Mouse (Mus musculus) G1E (cell line): Measurements from ENCODE around the gene Rufy3. TPM values are rescaled to one million over a fixed set of nuclear protein-coding genes. Genes with fewer than 3 reads are reported as not detected.

ENCODE experiments used
- ATAC-seq: 2 replicates; pipeline ENCODE4 v1.8.0; 2016; ENCODE audit warnings: mild to moderate bottlenecking; ENCODE audit not compliant: insufficient number of reproducible peaks, poor library complexity, low FRiP score, severe bottlenecking; ENCODE audit errors: extremely low read depth
- DNase-seq: peaks from one replicate; pipeline ENCODE4 v3.0.0; 2012; ENCODE audit warnings: low spot score
- H3K27me3 ChIP-seq: 2 replicates; pipeline ENCODE4 v1.6.1; 2012; ENCODE audit warnings: mild to moderate bottlenecking, low read length, inconsistent platforms; ENCODE audit not compliant: insufficient read depth
- H3K36me3 ChIP-seq: replicated peaks from 2 replicates; pipeline ENCODE3; 2012; ENCODE audit warnings: mild to moderate bottlenecking, inconsistent platforms
- H3K4me1 ChIP-seq: 2 replicates; pipeline ENCODE4 v1.6.1; 2012; ENCODE audit warnings: low read depth, low read length, inconsistent platforms, mixed read lengths; ENCODE audit not compliant: insufficient read depth
- H3K4me3 ChIP-seq: 2 replicates; pipeline ENCODE4 v1.5.1; 2012; ENCODE audit warnings: low read depth, mild to moderate bottlenecking, inconsistent platforms, low read length, moderate library complexity, mixed read lengths
- H3K9me3 ChIP-seq: replicated peaks from 2 replicates; pipeline ENCODE4 v1.6.1; 2012; ENCODE audit warnings: inconsistent platforms
- CTCF ChIP-seq: IDR thresholded peaks from 2 replicates; pipeline ENCODE4 v1.5.1; 2012; ENCODE audit warnings: low read depth, low read length, inconsistent platforms, mixed read lengths
- GATA1 ChIP-seq: IDR thresholded peaks from 2 replicates; pipeline ENCODE4 v1.6.1; 2012; ENCODE audit warnings: borderline replicate concordance, low read length, inconsistent platforms, mixed read lengths
- GATA2 ChIP-seq: IDR thresholded peaks from 2 replicates; pipeline ENCODE4 v1.6.1; 2012; ENCODE audit warnings: low read depth, low read length, inconsistent platforms, borderline replicate concordance
- POLR2AphosphoS5 ChIP-seq: IDR thresholded peaks from 2 replicates; pipeline ENCODE4 v1.6.1; 2012; ENCODE audit warnings: low read depth, low read length, inconsistent platforms; ENCODE audit not compliant: insufficient replicate concordance
- TAL1 ChIP-seq: conservative IDR thresholded peaks from 2 replicates; pipeline ENCODE4 v1.6.1; 2012; ENCODE audit warnings: low read depth, low read length, inconsistent platforms, mixed read lengths
- polyA plus RNA-seq: library from polyadenylated mRNA; stranded (reverse); fragments of >175 nt; gene quantifications from 2 replicates; pipeline ENCODE4 v1.2.3, GENCODE M21; 2012
- total RNA-seq, 2 experiments: library from RNA; stranded (forward) in 1 of 2; stranded (reverse) in 1 of 2; fragments of 200-1000 nt in 1 of 2; fragments of >200 nt in 1 of 2; fragmentation: Nextera tagmentation in 1 of 2; gene quantifications; 2 replicates each; pipeline ENCODE4 v1.2.3; 2014 to 2017

Rufy3 gene
- total and polyA plus RNA-seq, 3 experiments = 2.5 to 17.0 (median 11.9) TPM

DNA sequence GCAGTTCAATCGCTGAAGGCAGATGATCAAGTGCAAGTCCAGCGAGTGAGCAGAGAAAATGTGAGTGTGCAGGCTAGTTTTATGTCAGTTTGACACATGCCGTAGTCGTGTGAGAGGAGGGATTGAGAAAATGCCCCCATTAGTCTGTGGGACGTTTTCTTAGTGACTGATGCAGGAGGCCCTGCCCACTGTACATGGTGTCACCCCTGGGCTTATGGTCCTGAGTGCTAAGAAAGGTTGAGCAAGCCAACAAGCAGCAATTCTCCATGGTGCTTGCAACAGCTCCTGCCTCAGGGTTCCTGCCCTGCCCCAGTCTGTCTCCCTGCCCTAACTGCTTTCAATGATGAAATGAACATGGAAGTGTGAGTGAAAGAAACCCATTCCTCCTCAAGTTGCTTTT lies 87.7 kb downstream of the Rufy3 start:
- Histone ChIP-seq H3K27me3 (no peaks in the 10 kb centered on the region), H3K36me3 (peaks cover 65% of the 10 kb centered on the region), H3K4me3 (no peak overlapping the region), H3K4me1 (peaks cover 10% of the 10 kb centered on the region), H3K9me3 (no peaks in the 10 kb centered on the region)
- ATAC-seq (no peak), DNase-seq (no peak)
- no peak for TF ChIP-seq CTCF
- no peak for TF ChIP-seq GATA2
- TF ChIP-seq GATA1 = no peak
- no peak for TF ChIP-seq POLR2AphosphoS5
- no peak for TF ChIP-seq TAL1

GRCm38 (mm10) chr5:88657868-88658267 lies 93.0 kb downstream of the Rufy3 start:
- ATAC-seq (no peak), DNase-seq (no peak)
- H3K36me3 ChIP-seq = peaks cover 78% of the 10 kb centered on the region
- TF ChIP-seq GATA1 = no peak
- no peak for TF ChIP-seq GATA2
- no peak for TF ChIP-seq TAL1
- no peak for TF ChIP-seq CTCF
- TF ChIP-seq POLR2AphosphoS5 = no peak
- H3K4me1 ChIP-seq = no peaks in the 10 kb centered on the region
- no peak overlapping the region for H3K4me3 ChIP-seq
- H3K27me3 ChIP-seq = no peaks in the 10 kb centered on the region
- no peaks in the 10 kb centered on the region for H3K9me3 ChIP-seq

GRCm38 (mm10) chr5:88663151-88663550 lies 98.3 kb downstream of the Rufy3 start:
- 0 out of 2 replicates have a peak, but pooled peaks cover 2% of the 10 kb centered on the region for H3K4me1 ChIP-seq
- TF ChIP-seq CTCF (no peak), GATA1 (no peak), GATA2 (no peak), POLR2AphosphoS5 (no peak), TAL1 (no peak)
- H3K27me3 ChIP-seq = no peaks in the 10 kb centered on the region
- H3K9me3 ChIP-seq = no peaks in the 10 kb centered on the region
- no peak for ATAC-seq
- H3K4me3 ChIP-seq = no peak overlapping the region
- DNase-seq = no peak
- H3K36me3 ChIP-seq = peaks cover 90% of the 10 kb centered on the region

DNA sequence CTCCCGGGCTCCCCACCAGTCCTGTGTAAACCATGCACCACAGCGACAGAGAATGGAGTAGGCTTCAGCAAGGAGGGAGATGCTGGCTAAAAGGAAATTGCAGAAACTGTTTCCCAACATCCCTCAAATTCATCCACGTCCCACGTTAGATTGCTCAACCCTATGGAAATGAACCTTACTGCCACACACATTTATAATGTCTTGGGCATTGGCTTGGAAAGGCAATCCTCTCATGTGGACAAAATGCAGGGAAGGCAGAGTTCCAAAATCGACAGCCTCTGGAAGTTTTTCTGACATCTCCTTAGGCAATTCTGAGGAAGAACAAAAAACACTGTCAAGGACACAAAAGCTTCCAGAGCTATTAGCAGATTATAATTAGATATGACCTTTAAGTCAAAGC lies 99.0 kb downstream of the Rufy3 start:
- no peak for TF ChIP-seq POLR2AphosphoS5
- TF ChIP-seq CTCF = no peak
- no peak for TF ChIP-seq GATA2
- no peak for TF ChIP-seq TAL1
- TF ChIP-seq GATA1 = no peak
- DNase-seq (no peak), ATAC-seq (no peak)
- Histone ChIP-seq H3K4me1 (0 out of 2 replicates have a peak, but pooled peaks cover 2% of the 10 kb centered on the region), H3K9me3 (no peaks in the 10 kb centered on the region), H3K27me3 (no peaks in the 10 kb centered on the region), H3K36me3 (peaks cover 92% of the 10 kb centered on the region), H3K4me3 (no peak overlapping the region)

DNA sequence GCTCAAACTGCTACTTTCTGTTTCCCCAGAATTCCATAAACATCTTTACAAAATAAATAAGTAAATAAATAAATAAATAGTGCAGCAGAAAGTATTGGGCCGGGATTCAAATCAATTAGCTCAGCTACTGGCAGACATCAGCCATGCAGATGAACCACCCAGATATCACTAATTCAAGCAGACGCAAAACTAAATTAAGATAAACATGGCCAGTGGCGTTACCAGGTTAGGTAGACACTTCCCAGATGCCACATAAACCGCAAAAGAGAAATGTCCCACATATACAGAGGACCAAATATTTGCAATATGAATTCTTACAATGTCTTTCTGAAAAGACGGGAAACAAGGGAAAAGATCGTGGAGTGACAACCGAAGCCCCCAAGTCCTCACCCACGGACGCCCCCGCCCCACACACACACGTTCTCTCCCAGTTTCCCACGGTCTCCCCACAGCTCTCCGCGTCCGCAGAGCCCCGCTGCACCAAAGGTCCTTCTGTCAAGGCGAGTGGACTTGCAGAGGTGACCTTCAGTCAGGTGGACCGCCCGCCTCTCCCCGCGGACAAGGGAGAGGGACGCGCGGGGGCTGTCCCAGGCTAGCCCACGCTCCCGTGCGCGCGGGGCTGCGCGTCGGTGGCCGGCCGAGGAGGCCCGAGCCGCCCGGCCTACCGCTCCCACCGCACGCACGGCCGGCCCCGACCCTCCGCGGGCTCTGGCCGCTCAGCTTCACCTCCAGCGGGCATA lies 110.0 kb downstream of the Rufy3 start:
- DNase-seq = peak; percentile 14
- TF ChIP-seq GATA1 = no peak
- TF ChIP-seq TAL1 = no peak
- no peak for TF ChIP-seq GATA2
- no peak for TF ChIP-seq POLR2AphosphoS5
- TF ChIP-seq CTCF = no peak

DNA sequence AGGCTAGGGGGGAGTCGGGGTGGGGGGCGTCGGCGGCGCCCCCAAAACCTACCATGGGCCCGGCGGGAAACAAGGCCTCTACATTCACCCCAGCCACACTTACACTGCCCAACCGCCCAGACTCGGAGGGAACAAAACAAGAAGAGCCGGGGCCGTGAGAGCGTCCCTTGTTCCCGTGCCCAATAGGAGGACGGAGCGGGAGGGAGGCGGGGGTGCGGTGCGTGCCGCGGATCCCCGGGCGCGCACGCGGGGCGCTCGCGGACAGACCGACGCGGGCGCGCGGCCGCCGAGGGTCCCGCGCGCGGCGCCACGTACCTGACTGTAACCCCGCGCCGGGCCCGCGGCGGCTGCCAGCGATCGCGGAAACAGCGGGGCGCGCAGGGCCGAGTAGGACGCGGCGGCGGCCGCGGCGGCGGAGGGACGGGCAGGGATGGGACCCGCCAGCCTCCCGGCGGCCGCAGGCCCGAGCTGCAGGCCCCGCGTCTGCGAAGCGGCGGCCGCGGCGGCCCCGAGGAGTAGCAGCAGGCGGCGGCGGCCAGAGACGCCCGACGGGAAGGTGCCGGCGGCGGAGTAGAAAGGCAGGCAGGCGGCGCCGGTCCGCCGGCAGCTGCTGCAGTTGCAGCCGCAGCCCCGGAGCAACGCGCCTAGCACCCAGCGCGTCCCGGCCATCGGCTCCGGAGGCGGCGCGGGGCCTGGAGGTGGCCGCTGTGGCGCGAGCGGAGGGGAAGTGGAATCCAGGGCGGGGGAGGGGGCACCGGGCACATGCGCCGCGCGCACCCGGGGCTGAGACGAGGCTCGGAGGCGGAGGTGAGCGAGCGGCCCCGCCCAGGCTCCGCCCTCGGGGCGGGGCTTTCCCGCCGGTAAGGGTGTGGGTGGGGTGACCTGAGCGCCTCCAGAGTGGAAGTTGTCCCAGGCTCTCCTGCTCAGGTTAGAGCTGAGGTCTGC lies 110.9 kb downstream of the Rufy3 start, which contains the start of gene Grsf1:
Gene Grsf1 (minus strand): TSS at position 729 of the 945 bp plus-strand sequence.
- Histone ChIP-seq H3K36me3 (peaks cover 30% of the 10 kb centered on the region), H3K9me3 (no peaks in the 10 kb centered on the region), H3K27me3 (peaks cover 15% of the 10 kb centered on the region), H3K4me3 (peak within 1 kb of the TSS; percentile 94), H3K4me1 (peaks cover 13% of the 10 kb centered on the region)
- ATAC-seq (peak; percentile 76), DNase-seq (peak; percentile 89)
- no peak for TF ChIP-seq GATA2
- no peak for TF ChIP-seq CTCF
- TF ChIP-seq TAL1 = no peak
- no peak for TF ChIP-seq POLR2AphosphoS5
- no peak for TF ChIP-seq GATA1

More for the DNA sequence above, 110.0 kb downstream of the Rufy3 start:
- Histone ChIP-seq H3K9me3 (no peaks in the 10 kb centered on the region), H3K4me1 (peaks cover 13% of the 10 kb centered on the region), H3K4me3 (peak overlapping the region; percentile 94), H3K27me3 (peaks cover 11% of the 10 kb centered on the region), H3K36me3 (peaks cover 38% of the 10 kb centered on the region)
- ATAC-seq = no peak; the same call in 1 of the 2 replicates
